Mouse (Mus musculus) adipose tissue, adult 10 weeks (tissue): ENCODE results near the gene Cenph. TPM values are rescaled to one million over a fixed set of nuclear protein-coding genes. Genes with fewer than 3 reads are reported as not detected.

Source experiments
- polyA plus RNA-seq: library from polyadenylated mRNA; stranded (reverse); fragments of 350-450 nt; fragmentation: Illumina TruSeq; extraction: RNeasy Lipid Tissue Mini Kit (QIAGEN cat#74804); gene quantifications from one replicate; pipeline ENCODE4 v1.2.3, GENCODE M21; 2014; ENCODE audit warnings: low read depth, low replicate concordance

The Cenph gene
- polyA plus RNA-seq = 1.3 TPM

DNA sequence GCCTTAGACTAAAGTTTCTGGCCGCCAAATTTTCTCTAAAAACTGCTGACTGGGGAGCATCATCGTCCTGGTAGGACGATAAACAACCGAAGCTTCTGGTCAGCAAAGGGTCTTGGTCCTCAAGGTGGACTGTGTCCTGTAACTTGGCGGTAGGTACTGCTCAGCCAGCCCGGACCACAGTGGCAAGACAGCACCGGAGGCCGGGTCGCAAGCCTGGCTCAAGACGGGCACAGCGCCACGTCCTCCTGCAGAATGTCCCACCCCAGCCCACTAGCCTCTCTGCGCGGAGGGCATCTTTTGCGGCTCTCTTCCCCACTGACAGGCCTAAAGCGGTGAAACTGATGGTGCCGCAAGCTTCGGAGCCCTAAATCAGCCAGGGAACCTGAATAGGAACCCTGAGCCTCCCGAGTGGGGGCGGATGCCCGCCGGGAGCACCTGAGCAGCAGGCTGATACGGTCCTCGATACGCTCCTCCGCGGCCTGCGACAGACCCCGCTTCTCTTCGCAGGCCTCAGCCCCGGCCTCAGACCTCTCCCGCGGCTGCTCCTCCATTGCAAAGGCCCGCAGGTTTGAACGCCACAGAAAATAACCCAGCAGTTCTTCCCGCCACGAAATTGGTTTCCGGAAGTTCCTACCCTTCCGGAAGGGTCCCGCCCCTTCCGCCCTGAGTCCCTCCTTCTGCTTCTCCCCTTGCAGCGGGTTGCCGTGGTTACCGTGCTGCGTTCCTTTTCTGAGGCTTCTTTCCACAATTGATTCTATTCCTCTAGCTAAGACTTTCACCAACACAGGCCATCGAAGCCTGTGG is at the start of gene Cenph:
Gene Cenph, minus strand, starts transcription at position 648 of the 804 bp plus-strand sequence.

DNA sequence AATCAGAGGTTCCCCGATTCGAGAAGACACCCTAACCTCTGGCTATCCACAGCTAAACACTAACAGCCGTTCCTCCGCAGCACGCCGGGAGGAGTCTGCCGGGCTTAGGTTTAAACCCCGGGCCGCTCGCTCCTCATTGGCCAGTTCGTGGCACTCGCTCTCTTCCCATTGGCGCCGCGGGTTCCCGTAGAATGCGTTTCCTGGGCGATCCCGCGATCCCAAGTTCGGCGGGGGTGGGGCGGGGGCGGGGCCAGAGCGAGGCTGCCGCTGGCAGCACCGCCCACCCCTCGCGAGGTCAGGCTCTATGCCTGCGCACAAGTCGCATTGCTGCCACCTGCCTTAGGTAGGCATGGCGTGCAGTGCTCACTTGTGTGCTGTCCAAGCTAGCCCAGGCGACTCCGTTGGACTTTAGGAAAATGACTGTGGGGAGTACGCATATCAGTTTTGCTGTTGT is 10.7 kb upstream of the Cenph start, which contains the start of gene Ccnb1:
Gene Ccnb1, minus strand, starts transcription at position 157 of the 454 bp plus-strand sequence.

DNA sequence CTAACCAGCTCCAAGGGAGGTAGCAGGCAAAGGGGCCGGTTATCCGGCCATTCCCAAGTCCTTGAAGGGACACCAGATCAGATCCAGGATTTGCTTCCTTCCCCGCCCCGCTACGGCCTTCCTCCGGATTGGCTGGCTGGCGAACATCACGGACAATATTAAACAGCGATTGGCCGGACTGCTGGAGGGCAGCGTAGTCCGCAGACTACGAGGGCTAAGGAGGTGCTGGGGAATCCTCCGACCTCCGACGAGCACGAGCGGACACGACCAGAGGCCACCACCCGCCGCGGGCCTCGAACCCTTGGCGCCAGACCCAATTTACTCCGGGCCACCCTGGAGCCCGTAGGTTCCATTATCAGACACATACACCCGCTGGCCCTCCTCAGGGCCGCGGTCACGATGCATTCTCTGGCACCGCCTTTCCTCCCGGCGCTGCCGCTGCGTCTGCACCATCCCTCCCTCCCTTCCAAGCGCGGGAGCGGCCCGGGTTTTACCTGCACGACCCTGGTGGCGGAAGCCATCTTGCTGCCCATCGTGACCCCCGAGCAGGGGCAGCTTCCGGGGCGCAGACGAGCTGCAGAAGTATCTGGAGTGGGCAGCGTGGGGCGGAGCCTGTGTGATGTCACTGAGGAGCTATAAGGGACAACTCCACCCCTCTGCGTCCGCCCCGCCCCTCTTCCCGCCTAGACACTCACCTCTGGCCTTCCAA is 31.5 kb downstream of the Cenph start, which contains the start of gene Mrps36:
Gene Mrps36, minus strand, starts transcription at position 624 of the 709 bp plus-strand sequence.

DNA sequence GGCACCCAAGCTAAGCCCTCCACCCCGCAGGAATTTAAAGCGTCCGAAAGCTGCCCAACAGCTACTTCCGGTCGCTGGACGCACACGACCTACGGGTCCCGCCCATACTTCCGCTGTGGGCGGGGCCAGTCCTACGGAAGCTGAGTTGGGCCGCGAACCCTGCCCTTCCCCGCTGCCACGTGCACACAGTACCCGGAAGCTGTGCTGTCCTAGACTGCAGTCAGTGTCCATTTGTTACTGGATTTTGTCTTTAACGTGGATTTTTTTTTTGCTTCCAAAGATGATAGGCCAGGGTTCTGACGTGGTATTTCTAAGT is 44.9 kb downstream of the Cenph start, which contains the start of gene Cdk7:
Gene Cdk7, minus strand, starts transcription at position 79 of the 316 bp plus-strand sequence.

Other genes with a start within 250 kb of the Cenph start
- gene Ocln, start 223.2 kb downstream of the Cenph start, polyA plus RNA-seq = 19.3 TPM
- 10.7 TPM for gene Marveld2, start 158.9 kb downstream of the Cenph start, polyA plus RNA-seq
- gene Ak6, start 124.9 kb downstream of the Cenph start, polyA plus RNA-seq = 88.8 TPM
- 12.3 TPM for gene Rad17, start 124.8 kb downstream of the Cenph start, polyA plus RNA-seq
- gene Taf9, start 124.3 kb downstream of the Cenph start, polyA plus RNA-seq = 27.4 TPM
- 5.3 TPM for gene Ccdc125, start 106.2 kb downstream of the Cenph start, polyA plus RNA-seq
- gene Cdk7, start 45.0 kb downstream of the Cenph start, polyA plus RNA-seq = 34.2 TPM
- 47.8 TPM for gene Mrps36, start 31.2 kb downstream of the Cenph start, polyA plus RNA-seq
- gene Ccnb1, start 10.7 kb upstream of the Cenph start, polyA plus RNA-seq = 3.6 TPM
- gene Slc30a5, start 57.5 kb upstream of the Cenph start, polyA plus RNA-seq = 45.5 TPM